Mouse (Mus musculus) lung, adult 2 months (tissue): ENCODE measurements around the gene Slc44a4. TPM values are rescaled to one million over a fixed set of nuclear protein-coding genes. Genes with fewer than 3 reads are reported as not detected.

ENCODE experiments used
- DNase-seq: peaks from one replicate; pipeline ENCODE4 v3.0.0; 2022
- H3K4me1 ChIP-seq: fragments of 200-500 bp; 2 replicates; pipeline ENCODE4 v1.6.1; 2011; ENCODE audit warnings: low read length; ENCODE audit not compliant: control insufficient read depth, insufficient read depth
- H3K4me3 ChIP-seq: fragments of 200-500 bp; replicated peaks from 2 replicates; pipeline ENCODE3; 2011; ENCODE audit warnings: low read depth, mild to moderate bottlenecking, control low read depth, low read length; ENCODE audit errors: extremely low read depth
- CTCF ChIP-seq: fragments of 200-500 bp; IDR thresholded peaks from 2 replicates; pipeline ENCODE4 v1.5.1; 2011; ENCODE audit warnings: mild to moderate bottlenecking, low read length, control low read depth; ENCODE audit not compliant: insufficient read depth
- POLR2A ChIP-seq: fragments of 200-500 bp; IDR thresholded peaks from 2 replicates; pipeline ENCODE4 v1.6.1; 2011; ENCODE audit warnings: low read depth, mild to moderate bottlenecking, control low read depth, low read length, borderline replicate concordance; ENCODE audit errors: extremely low read depth
- WGBS: fragments of 180-500 bp; shearing (Covaris S2); methylation state at CpG from one replicate; pipeline ENCODE4 v1.1.7; 2018; 5-methylcytosine and 5-hydroxymethylcytosine counted together
- polyA plus RNA-seq: library from polyadenylated mRNA; depleted of rRNA; stranded (reverse); fragments of >200 nt; gene quantifications from 2 replicates; pipeline ENCODE4 v1.2.3, GENCODE M21; 2012

The Slc44a4 gene
- polyA plus RNA-seq, 1 experiment, result 11.6 TPM

DNA sequence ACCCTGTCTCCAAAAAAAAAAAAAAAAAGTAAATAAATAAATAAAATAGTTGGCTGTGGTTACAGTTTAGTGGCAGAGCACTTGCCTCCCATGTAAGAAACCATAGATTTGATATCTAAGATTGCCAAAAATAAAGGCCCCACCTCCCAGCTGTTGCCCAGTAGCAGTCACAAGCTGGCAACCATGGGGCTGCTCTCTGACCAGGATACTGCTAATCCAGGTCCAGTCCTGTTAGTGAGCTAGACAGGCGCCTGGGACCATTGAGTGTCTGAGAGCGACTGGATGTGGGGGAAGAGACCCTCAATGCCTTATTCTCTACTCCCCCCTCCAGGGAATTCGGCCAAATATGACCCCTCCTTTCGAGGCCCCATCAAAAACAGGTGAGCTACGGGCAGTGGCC lies 2.0 kb downstream of the Slc44a4 start:
- DNase-seq, result no peak
- 90% methylated on average over 5 of the region's 5 CpGs for WGBS
- no peak for TF ChIP-seq CTCF
- no peak for TF ChIP-seq POLR2A
- no peaks in the 10 kb centered on the region for H3K4me1 ChIP-seq
- H3K4me3 ChIP-seq, result no peak overlapping the region

- H3K4me3 ChIP-seq, result no peak overlapping the region
- no peak for TF ChIP-seq POLR2A
- no peak for TF ChIP-seq CTCF
- DNase-seq, result no peak
- 70% methylated on average over 9 of the region's 9 CpGs for WGBS
- H3K4me1 ChIP-seq, result no peaks in the 10 kb centered on the region
These were observed 2.9 kb downstream of the Slc44a4 start for GRCm38 (mm10) chr17:34917188-34917587.

DNA sequence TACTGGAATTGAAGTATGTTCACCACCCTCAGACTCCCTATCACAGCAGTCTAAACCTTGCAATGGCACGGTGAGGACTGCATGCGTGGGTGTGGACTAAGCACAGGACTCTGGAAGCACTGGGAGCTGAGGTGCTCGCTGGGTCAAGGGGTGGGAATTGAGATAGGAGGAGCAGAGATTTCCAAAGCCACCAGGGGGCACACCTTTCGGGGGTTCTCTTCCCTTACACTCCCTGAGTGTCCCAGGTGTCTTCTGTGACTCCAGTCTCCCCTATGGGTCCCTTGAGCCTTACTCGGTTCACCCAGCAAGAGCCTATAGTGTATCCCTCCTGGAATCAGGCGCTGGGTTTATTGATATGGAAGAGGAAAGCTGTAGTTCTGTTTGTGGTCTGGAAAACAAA lies 8.7 kb downstream of the Slc44a4 start:
- H3K4me1 ChIP-seq, result no peaks in the 10 kb centered on the region
- WGBS, result 52% methylated on average over 6 of the region's 6 CpGs
- H3K4me3 ChIP-seq, result no peak overlapping the region
- DNase-seq, result no peak
- TF ChIP-seq CTCF, result no peak
- no peak for TF ChIP-seq POLR2A

GRCm38 (mm10) chr17:34924258-34924657 lies 10.0 kb downstream of the Slc44a4 start:
- TF ChIP-seq POLR2A (no peak), CTCF (no peak)
- no peak for DNase-seq
- H3K4me1 ChIP-seq, result no peaks in the 10 kb centered on the region
- H3K4me3 ChIP-seq, result no peak overlapping the region
- 60% methylated on average over 5 of the region's 5 CpGs for WGBS

DNA sequence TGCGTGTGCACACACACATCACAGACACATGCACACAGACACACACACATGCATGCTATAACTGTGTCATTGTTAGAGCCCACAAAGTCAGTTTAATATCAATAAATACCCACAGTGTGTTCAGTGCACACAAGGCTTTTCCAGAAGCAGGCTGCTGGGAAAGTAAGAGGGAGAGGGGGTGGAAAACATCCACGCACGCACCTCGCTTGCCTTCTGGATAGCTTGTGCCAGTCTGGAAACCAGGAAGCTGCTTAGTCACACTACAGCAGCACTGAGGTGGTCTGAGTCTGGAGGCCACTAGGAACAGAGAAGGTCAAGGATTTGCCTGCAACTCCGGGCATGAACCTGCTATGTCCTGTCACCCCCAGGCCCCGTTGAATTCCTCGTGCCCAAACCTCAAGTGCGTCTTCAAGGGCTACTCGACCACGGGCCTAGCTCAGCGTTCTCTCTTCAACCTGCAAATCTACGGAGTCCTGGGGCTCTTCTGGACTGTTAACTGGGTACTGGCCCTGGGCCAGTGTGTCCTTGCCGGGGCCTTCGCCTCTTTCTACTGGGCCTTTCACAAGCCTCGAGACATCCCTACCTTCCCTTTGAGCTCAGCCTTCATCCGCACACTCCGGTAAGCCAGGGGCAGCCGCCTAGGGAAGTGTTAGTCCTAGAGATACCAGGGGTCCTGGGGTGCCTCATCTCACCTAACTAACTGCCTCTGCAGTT lies 13.2 kb downstream of the Slc44a4 start:
- peaks cover 4% of the 10 kb centered on the region; the same call in 1 of the 2 replicates for H3K4me1 ChIP-seq
- WGBS, result 69% methylated on average over 18 of the region's 18 CpGs
- peak; percentile 17 for DNase-seq
- TF ChIP-seq POLR2A (no peak), CTCF (no peak)
- no peak overlapping the region for H3K4me3 ChIP-seq

DNA sequence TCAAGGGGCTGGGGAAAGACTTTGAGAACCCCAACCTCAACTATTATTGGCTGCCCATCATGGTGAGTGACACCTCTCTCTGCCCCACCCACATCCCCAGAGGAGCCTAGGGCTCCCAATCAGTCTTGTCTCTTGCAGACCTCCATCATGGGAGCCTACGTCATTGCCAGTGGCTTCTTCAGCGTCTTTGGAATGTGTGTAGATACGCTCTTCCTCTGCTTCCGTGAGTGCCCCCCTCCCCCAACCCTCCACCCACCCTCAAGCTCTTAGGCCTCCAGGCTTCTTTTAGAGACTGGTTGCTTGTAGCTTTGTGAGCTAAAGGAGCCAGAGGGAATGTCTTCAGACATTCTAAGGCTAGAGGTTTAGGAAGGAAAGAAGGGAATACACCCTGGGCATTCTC lies 14.6 kb downstream of the Slc44a4 start:
- peaks cover 4% of the 10 kb centered on the region; the same call in 1 of the 2 replicates for H3K4me1 ChIP-seq
- 50% methylated on average over 4 of the region's 4 CpGs for WGBS
- TF ChIP-seq CTCF, result no peak
- TF ChIP-seq POLR2A, result no peak
- H3K4me3 ChIP-seq, result no peak overlapping the region
- no peak for DNase-seq

DNA sequence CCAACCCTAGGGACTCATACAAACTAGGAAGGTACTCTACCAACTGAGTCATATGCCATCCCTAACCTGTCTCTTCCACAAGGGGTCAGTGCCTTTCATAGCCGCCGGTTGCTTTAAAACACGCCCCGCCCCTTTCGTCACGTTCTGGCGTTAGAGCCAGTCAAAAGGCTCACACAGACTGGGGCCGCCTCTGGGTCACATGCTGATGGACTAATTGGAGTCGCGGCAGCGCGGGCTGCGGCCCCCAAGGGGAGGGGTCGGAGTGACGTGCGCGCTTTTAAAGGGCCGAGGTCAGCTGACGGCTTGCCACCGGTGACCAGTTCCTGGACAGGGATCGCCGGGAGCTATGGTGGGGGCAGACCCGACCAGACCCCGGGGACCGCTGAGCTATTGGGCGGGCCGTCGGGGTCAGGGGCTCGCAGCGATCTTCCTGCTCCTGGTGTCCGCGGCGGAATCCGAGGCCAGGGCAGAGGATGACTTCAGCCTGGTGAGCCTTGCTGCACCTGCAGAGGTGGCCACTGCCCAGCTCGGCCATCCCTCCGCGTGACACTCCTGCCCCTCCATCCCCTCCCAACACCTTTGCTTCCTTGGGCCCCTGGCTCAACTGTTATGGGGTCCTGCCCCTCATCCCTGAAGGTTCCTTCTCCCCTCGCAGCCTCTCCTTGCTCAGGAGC lies 16.9 kb downstream of the Slc44a4 start, which contains the start of gene Neu1:
TSS of gene Neu1 (plus strand) at position 193 of the 674 bp plus-strand sequence.
- Histone ChIP-seq H3K4me3 (peak within 1 kb of the TSS; percentile 67), H3K4me1 (peaks cover 4% of the 10 kb centered on the region; the same call in 1 of the 2 replicates)
- peak; percentile 98 for DNase-seq
- WGBS, result under 1% methylated on average over 38 of the region's 38 CpGs
- TF ChIP-seq POLR2A (peak; percentile 89; the same call in 1 of the 2 replicates), CTCF (peak; percentile 58)

DNA sequence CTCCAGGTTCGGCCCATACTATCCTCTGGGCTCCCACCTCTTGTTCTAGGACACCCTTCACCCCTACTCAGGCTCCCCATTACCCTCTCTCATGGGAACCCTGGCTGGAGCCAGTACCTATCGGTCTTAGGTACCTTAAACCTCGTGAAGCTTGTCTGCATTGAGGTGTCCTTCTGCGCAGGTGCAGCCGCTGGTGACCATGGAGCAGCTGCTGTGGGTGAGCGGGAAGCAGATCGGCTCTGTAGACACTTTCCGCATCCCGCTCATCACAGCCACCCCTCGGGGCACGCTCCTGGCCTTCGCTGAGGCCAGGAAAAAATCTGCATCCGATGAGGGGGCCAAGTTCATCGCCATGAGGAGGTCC lies 17.5 kb downstream of the Slc44a4 start:
- WGBS, result 8% methylated on average over 14 of the region's 14 CpGs
- Histone ChIP-seq H3K4me1 (peaks cover 4% of the 10 kb centered on the region; the same call in 1 of the 2 replicates), H3K4me3 (peak overlapping the region; percentile 67)
- no peak for TF ChIP-seq POLR2A
- no peak for TF ChIP-seq CTCF
- peak; percentile 37 for DNase-seq

DNA sequence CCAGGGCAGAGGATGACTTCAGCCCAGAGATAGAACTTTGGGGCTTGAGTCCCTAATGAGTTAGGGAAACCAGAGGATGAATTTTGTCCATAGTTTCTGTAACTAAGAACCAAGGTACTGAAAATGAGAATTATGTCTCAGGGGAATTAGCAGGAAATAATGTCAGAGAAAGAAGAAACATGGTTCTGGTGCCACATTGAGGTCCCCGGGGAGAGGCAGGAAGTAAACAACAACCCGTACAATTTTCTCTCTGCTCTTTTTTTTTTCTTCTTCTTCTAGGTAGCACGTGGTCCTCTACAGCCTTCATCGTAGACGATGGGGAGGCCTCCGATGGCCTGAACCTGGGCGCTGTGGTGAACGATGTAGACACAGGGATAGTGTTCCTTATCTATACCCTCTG lies 18.0 kb downstream of the Slc44a4 start:
- TF ChIP-seq CTCF, result no peak
- no peak for TF ChIP-seq POLR2A
- 57% methylated on average over 8 of the region's 8 CpGs for WGBS
- H3K4me1 ChIP-seq, result peaks cover 4% of the 10 kb centered on the region; the same call in 1 of the 2 replicates
- peak overlapping the region; percentile 67 for H3K4me3 ChIP-seq
- DNase-seq, result no peak

GRCm38 (mm10) chr17:34934031-34934430 lies 19.8 kb downstream of the Slc44a4 start:
- 70% methylated on average over 24 of the region's 24 CpGs for WGBS
- peaks cover 4% of the 10 kb centered on the region; the same call in 1 of the 2 replicates for H3K4me1 ChIP-seq
- no peak for DNase-seq
- TF ChIP-seq POLR2A (no peak), CTCF (no peak)
- H3K4me3 ChIP-seq, result no peak overlapping the region
